In the genomic region with DNA sequence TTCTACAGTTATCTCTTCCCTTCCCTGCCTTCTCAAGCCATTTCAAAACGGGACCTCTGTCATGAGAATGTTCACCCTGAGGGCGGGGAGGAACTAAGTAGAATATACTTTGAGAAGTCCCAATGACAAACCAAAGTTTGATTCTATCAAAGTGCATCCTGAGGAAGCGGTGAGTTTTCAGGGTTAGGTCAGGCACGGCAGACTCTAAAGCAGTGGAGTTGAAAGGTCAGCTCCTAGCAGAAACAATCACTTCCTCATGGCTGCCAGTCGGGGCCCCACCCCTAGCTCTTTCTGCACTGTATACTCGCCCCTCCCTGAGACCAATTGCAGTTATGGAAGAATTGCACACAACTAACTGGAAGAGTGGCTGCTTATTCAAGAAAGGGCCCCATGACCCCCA, we compare ENCODE assay signal across 19 mouse cellular contexts. TPM values are rescaled to one million over a fixed set of nuclear protein-coding genes. Genes with fewer than 3 reads are reported as not detected.
DNase-seq lines count a peak whose midpoint lies in the region; ATAC-seq and TF ChIP-seq lines count a peak whose summit lies in the region.
"Had no signal": no experiment of that assay in that cellular context is flagged by ENCODE, and none has a peak within 500 bp of the region (broad histone marks: within the 10 kb centered on the region; RNA-seq: fewer than 3 reads in every experiment).

No protein-coding gene starts in this region.

- no peak overlapping the region for H3K4me3 ChIP-seq in lung, postnatal 0 days (ENCODE audit: low read depth, low read length)
- H3K4me3 ChIP-seq in lung, adult 2 months (replicated peaks; ENCODE audit: extremely low read depth, low read depth, low read length): no peak overlapping the region
- H3K4me3 ChIP-seq in hindbrain, embryonic 12.5 days: no peak overlapping the region
- H3K4me3 ChIP-seq: heart, embryonic 15.5 days; limb, embryonic 13.5 days; midbrain, embryonic 15.5 days; neural tube, embryonic 13.5 days; stomach, embryonic 15.5 days had no signal

- H3K27ac ChIP-seq in lung, postnatal 0 days (ENCODE audit: low read length): no peak overlapping the region
- no peak overlapping the region for H3K27ac ChIP-seq in hindbrain, embryonic 12.5 days
- H3K27ac ChIP-seq: heart, embryonic 15.5 days; hindbrain, postnatal 0 days; limb, embryonic 13.5 days; midbrain, embryonic 15.5 days; neural tube, embryonic 13.5 days; stomach, embryonic 15.5 days had no signal

- no peaks in the 10 kb centered on the region for H3K36me3 ChIP-seq in lung, postnatal 0 days (ENCODE audit: insufficient read depth, low read length)
- no peaks in the 10 kb centered on the region for H3K36me3 ChIP-seq in hindbrain, embryonic 12.5 days
- H3K36me3 ChIP-seq: heart, embryonic 15.5 days; limb, embryonic 13.5 days; midbrain, embryonic 15.5 days; neural tube, embryonic 13.5 days; stomach, embryonic 15.5 days had no signal

- TF ChIP-seq CTCF in lung, postnatal 0 days (IDR thresholded peaks at IDR 0.05): no peak
- TF ChIP-seq CTCF in lung, adult 2 months (IDR thresholded peaks at IDR 0.05; ENCODE audit: insufficient read depth, low read length): no peak

- no peaks in the 10 kb centered on the region for H3K9me3 ChIP-seq in lung, postnatal 0 days (ENCODE audit: low read length)
- H3K9me3 ChIP-seq in hindbrain, embryonic 12.5 days (replicated peaks): no peaks in the 10 kb centered on the region
- H3K9me3 ChIP-seq: heart, embryonic 15.5 days; limb, embryonic 13.5 days; midbrain, embryonic 15.5 days; neural tube, embryonic 13.5 days; stomach, embryonic 15.5 days had no signal

- TF ChIP-seq POLR2A in lung, adult 2 months (IDR thresholded peaks at IDR 0.05; ENCODE audit: borderline replicate concordance, extremely low read depth, low read depth, low read length): no peak

- no peaks in the 10 kb centered on the region for H3K27me3 ChIP-seq in lung, postnatal 0 days (replicated peaks; ENCODE audit: insufficient read depth, low read length)
- H3K27me3 ChIP-seq in hindbrain, embryonic 12.5 days: no peaks in the 10 kb centered on the region
- H3K27me3 ChIP-seq: heart, embryonic 15.5 days; limb, embryonic 13.5 days; midbrain, embryonic 15.5 days; neural tube, embryonic 13.5 days; Patski; stomach, embryonic 15.5 days had no signal

- peak; percentile 69 for ATAC-seq in lung, postnatal 0 days
- ATAC-seq in hematopoietic stem cell, adult 5-6 weeks (replicated peaks in 1 of 2; ENCODE audit: insufficient read depth in 1 of 2, low FRiP score in 2 of 2, low TSS enrichment in 1 of 2, low read depth in 1 of 2, poor library complexity in 2 of 2, severe bottlenecking in 2 of 2): peak; percentile 40 to 43; a peak in 2 of 4 replicates
- ATAC-seq in megakaryocyte progenitor cell, adult 5-6 weeks (replicated peaks; ENCODE audit: poor library complexity): peak; percentile 72
- ATAC-seq in hindbrain, embryonic 12.5 days (ENCODE audit: low FRiP score): no peak
- ATAC-seq: hindbrain, postnatal 0 days; midbrain, embryonic 15.5 days; Patski had no signal

- no peaks in the 10 kb centered on the region for H3K4me1 ChIP-seq in lung, postnatal 0 days (ENCODE audit: insufficient read depth, low read depth, low read length)
- H3K4me1 ChIP-seq in lung, adult 2 months (ENCODE audit: control insufficient read depth, insufficient read depth, low read length): no peaks in the 10 kb centered on the region
- H3K4me1 ChIP-seq in hindbrain, embryonic 12.5 days: no peaks in the 10 kb centered on the region
- H3K4me1 ChIP-seq: heart, embryonic 15.5 days; limb, embryonic 13.5 days; midbrain, embryonic 15.5 days; neural tube, embryonic 13.5 days; stomach, embryonic 15.5 days had no signal

- no peak overlapping the region for H3K9ac ChIP-seq in lung, postnatal 0 days (replicated peaks; ENCODE audit: low read depth)
- H3K9ac ChIP-seq in hindbrain, embryonic 12.5 days: no peak overlapping the region
- H3K9ac ChIP-seq: heart, embryonic 15.5 days; limb, embryonic 13.5 days; midbrain, embryonic 15.5 days; neural tube, embryonic 13.5 days; stomach, embryonic 15.5 days had no signal

- no peak for TF ChIP-seq EP300 in lung, postnatal 0 days (IDR thresholded peaks at IDR 0.05)

- DNase-seq in lung, postnatal 0 days (ENCODE audit: low spot score): peak; percentile 59
- no peak for DNase-seq in lung, adult 2 months
- DNase-seq in thymus, postnatal 36 days: peak; percentile 18 to 25
- DNase-seq in ovary, postnatal 36 days (ENCODE audit: low spot score): no peak
- DNase-seq in adrenal gland, adult 2 months: no peak
- DNase-seq: adrenal gland, postnatal 10 days; kidney, postnatal 10 days; layer of hippocampus, postnatal 36 days; right cerebral cortex, adult 18-20 months had no signal

- no peak overlapping the region for H3K4me2 ChIP-seq in lung, postnatal 0 days (replicated peaks; ENCODE audit: low read depth, low read length)
- H3K4me2 ChIP-seq in hindbrain, embryonic 12.5 days (replicated peaks): no peak overlapping the region
- H3K4me2 ChIP-seq: heart, embryonic 15.5 days; limb, embryonic 13.5 days; midbrain, embryonic 15.5 days; neural tube, embryonic 13.5 days; stomach, embryonic 15.5 days had no signal

- WGBS in lung, postnatal 0 days: 36% methylated on average over 6 of the region's 6 CpGs
- 29% methylated on average over 6 of the region's 6 CpGs for WGBS in lung, adult 2 months
- WGBS in hindbrain, embryonic 12.5 days: 60% methylated on average over 6 of the region's 6 CpGs

RNA-seq across cellular contexts. Expression of gene Car12, which starts 33.4 kb away (rescaled TPM):
- polyA plus RNA-seq in lung, postnatal 0 days (2015; fragmentation: Nextera tagmentation; extraction: Ambion mirVana): 0.24 and 0.35 TPM in 2 replicates
- polyA plus RNA-seq in lung, adult 2 months (2012; rRNA removed): 0.88 and 6.7 TPM in 2 replicates
- 1.9 and 2.4 TPM in 2 replicates for total RNA-seq in hematopoietic stem cell, adult 5-6 weeks (2017)
- 2.3 and 2.7 TPM in 2 replicates for total RNA-seq in megakaryocyte progenitor cell, adult 5-6 weeks (2015)
- 1.2 and 2.4 TPM in 2 replicates for total RNA-seq in megakaryocyte progenitor cell, adult 5-6 weeks (2017)
- polyA plus RNA-seq in hindbrain, embryonic 12.5 days (2016; fragmentation: Nextera tagmentation; extraction: Ambion mirVana): 2.7 and 3.9 TPM in 2 replicates
- total RNA-seq in adrenal gland, adult 2 months (2021): under 1 TPM; 0.23 to 0.45 TPM
- polyA plus RNA-seq in adrenal gland, adult 2 months (2012; rRNA removed): 0.42 and 0.49 TPM in 2 replicates

Comparison
In these comparisons a context has a peak if more than half of its experiments do, and no peak if none do; other contexts are left out.
1. DNase-seq: peak in lung, postnatal 0 days (single experiment) and thymus, postnatal 36 days (2 of 2); none in lung, adult 2 months (single experiment), ovary, postnatal 36 days (single experiment) and adrenal gland, adult 2 months (single experiment).